ENCODE assay signal across 31 mouse cellular contexts in the genomic region with DNA sequence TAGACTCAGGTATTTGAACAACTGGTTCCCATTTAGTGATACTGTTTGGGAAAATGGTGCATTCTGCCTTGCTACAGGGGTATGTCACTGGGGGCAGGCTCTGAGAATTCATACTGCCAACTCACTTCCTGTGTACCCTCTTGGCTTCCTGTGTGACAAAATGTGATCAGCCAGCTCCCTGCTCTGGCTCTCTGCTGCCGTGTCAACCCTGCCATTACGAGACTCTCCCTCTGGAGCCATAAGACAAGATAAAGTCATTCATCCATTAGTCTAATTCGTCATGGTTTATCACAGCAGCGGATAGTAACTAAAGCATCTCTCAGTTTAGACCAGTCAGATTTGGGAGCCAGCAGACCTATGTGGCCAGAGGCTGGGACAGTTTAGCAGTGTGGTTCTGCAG. TPM values are rescaled to one million over a fixed set of nuclear protein-coding genes. Genes with fewer than 3 reads are reported as not detected.
DNase-seq lines count a peak whose midpoint lies in the region; ATAC-seq and TF ChIP-seq lines count a peak whose summit lies in the region.
"Had no signal": no experiment of that assay in that cellular context is flagged by ENCODE, and none has a peak within 500 bp of the region (broad histone marks: within the 10 kb centered on the region; RNA-seq: fewer than 3 reads in every experiment).

No protein-coding gene starts in this region.

- peak; percentile 53 for DNase-seq in heart, adult 11 months
- no peak for DNase-seq in heart, adult 9 months (ENCODE audit: low spot score in 2 of 2)
- DNase-seq in midbrain, embryonic 11.5 days (ENCODE audit: low spot score, missing footprints), result peak; percentile 84
- no peak for DNase-seq in midbrain, embryonic 14.5 days
- no peak for DNase-seq in stomach, postnatal 0 days (ENCODE audit: low spot score)
- no peak for DNase-seq in ovary, postnatal 14 days (ENCODE audit: low spot score)
- DNase-seq: adrenal gland, adult 8-10 months; adrenal gland, postnatal 25 days; cerebellum, adult 11-12 months; cerebellum, adult 8-10 months; cerebellum, postnatal 10 days; embryo, embryonic 11 days; gastrocnemius, postnatal 10 days; gastrocnemius, postnatal 36 days; heart, adult 18-20 months; heart, postnatal 14 days; heart, postnatal 4 days had no signal

- no peaks in the 10 kb centered on the region for H3K4me1 ChIP-seq in midbrain, embryonic 11.5 days (ENCODE audit: control insufficient read depth, insufficient read depth, low read length)
- H3K4me1 ChIP-seq in midbrain, embryonic 14.5 days (ENCODE audit: control insufficient read depth, insufficient read depth, low read length), result no peaks in the 10 kb centered on the region
- H3K4me1 ChIP-seq in stomach, postnatal 0 days (replicated peaks; ENCODE audit: control insufficient read depth, insufficient read depth), result no peaks in the 10 kb centered on the region
- H3K4me1 ChIP-seq: forebrain, embryonic 10.5 days; heart, embryonic 10.5 days; heart, embryonic 13.5 days had no signal

- no peak for TF ChIP-seq CTCF in stomach, postnatal 0 days (IDR thresholded peaks at IDR 0.05; ENCODE audit: low read depth)

- no peak overlapping the region for H3K9ac ChIP-seq in midbrain, embryonic 11.5 days (ENCODE audit: low read length)
- no peak overlapping the region for H3K9ac ChIP-seq in midbrain, embryonic 14.5 days (replicated peaks; ENCODE audit: low read length)
- H3K9ac ChIP-seq in stomach, postnatal 0 days (ENCODE audit: low read length), result no peak overlapping the region
- H3K9ac ChIP-seq: forebrain, embryonic 13.5 days; heart, embryonic 13.5 days; hindbrain, embryonic 14.5 days had no signal

- H3K27me3 ChIP-seq in midbrain, embryonic 11.5 days (ENCODE audit: control insufficient read depth, insufficient read depth, low read length), result no peaks in the 10 kb centered on the region
- H3K27me3 ChIP-seq in midbrain, embryonic 14.5 days (ENCODE audit: control insufficient read depth, insufficient read depth, low read length), result no peaks in the 10 kb centered on the region
- no peaks in the 10 kb centered on the region for H3K27me3 ChIP-seq in stomach, postnatal 0 days (ENCODE audit: control insufficient read depth, insufficient read depth, low read length)
- H3K27me3 ChIP-seq: forebrain, embryonic 13.5 days; heart, embryonic 13.5 days had no signal

- H3K4me3 ChIP-seq in midbrain, embryonic 11.5 days (ENCODE audit: low read depth, low read length), result no peak overlapping the region
- H3K4me3 ChIP-seq in midbrain, embryonic 14.5 days (replicated peaks; ENCODE audit: low read depth, low read length), result no peak overlapping the region
- no peak overlapping the region for H3K4me3 ChIP-seq in stomach, postnatal 0 days (ENCODE audit: low read depth, low read length)
- H3K4me3 ChIP-seq: forebrain, embryonic 10.5 days; forebrain, embryonic 13.5 days; heart, embryonic 10.5 days; heart, embryonic 13.5 days had no signal

- TF ChIP-seq EP300 in stomach, postnatal 0 days (optimal IDR thresholded peaks at IDR 0.05), result no peak

- no peaks in the 10 kb centered on the region for H3K36me3 ChIP-seq in midbrain, embryonic 11.5 days (ENCODE audit: control insufficient read depth, insufficient read depth, low read length)
- H3K36me3 ChIP-seq in midbrain, embryonic 14.5 days (ENCODE audit: control insufficient read depth, insufficient read depth, low read length), result no peaks in the 10 kb centered on the region
- no peaks in the 10 kb centered on the region for H3K36me3 ChIP-seq in stomach, postnatal 0 days (ENCODE audit: control insufficient read depth, insufficient read depth, low read length)
- H3K36me3 ChIP-seq: forebrain, embryonic 10.5 days; heart, embryonic 10.5 days; heart, embryonic 13.5 days had no signal

- no peak overlapping the region for H3K27ac ChIP-seq in midbrain, embryonic 11.5 days (ENCODE audit: low read depth, low read length)
- H3K27ac ChIP-seq in midbrain, embryonic 14.5 days (replicated peaks; ENCODE audit: low read depth, low read length), result no peak overlapping the region
- no peak overlapping the region for H3K27ac ChIP-seq in stomach, postnatal 0 days (replicated peaks)
- H3K27ac ChIP-seq: forebrain, embryonic 10.5 days; forebrain, embryonic 13.5 days; heart, embryonic 10.5 days; heart, embryonic 13.5 days; hindbrain, embryonic 14.5 days; hindbrain, postnatal 0 days had no signal

- no peak overlapping the region for H3K4me2 ChIP-seq in midbrain, embryonic 11.5 days
- H3K4me2 ChIP-seq in midbrain, embryonic 14.5 days (ENCODE audit: low read length), result no peak overlapping the region
- H3K4me2 ChIP-seq in stomach, postnatal 0 days (replicated peaks; ENCODE audit: low read depth), result no peak overlapping the region
- H3K4me2 ChIP-seq: forebrain, embryonic 13.5 days; heart, embryonic 13.5 days; hindbrain, embryonic 14.5 days had no signal

- ATAC-seq in midbrain, embryonic 11.5 days (ENCODE audit: low FRiP score), result no peak
- ATAC-seq in midbrain, embryonic 14.5 days (ENCODE audit: low FRiP score, low TSS enrichment), result no peak
- ATAC-seq in common myeloid progenitor, adult 5-6 weeks (replicated peaks; ENCODE audit: low read depth, poor library complexity, severe bottlenecking), result peak; percentile 60
- no peak for ATAC-seq in stomach, postnatal 0 days (ENCODE audit: low FRiP score, low TSS enrichment)
- ATAC-seq: activated CD4-positive, CD25-positive, alpha-beta regulatory T cell, adult 4 months; forebrain, embryonic 13.5 days; forebrain, embryonic 16.5 days; hindbrain, postnatal 0 days; inflammation-experienced regulatory T-cells, adult 6 months; intestine, embryonic 16.5 days had no signal

- WGBS in midbrain, embryonic 11.5 days, result 75% methylated on average over 4 of the region's 4 CpGs
- 39% methylated on average over 4 of the region's 4 CpGs for WGBS in midbrain, embryonic 14.5 days
- WGBS in stomach, postnatal 0 days, result 72% methylated on average over 4 of the region's 4 CpGs

- H3K9me3 ChIP-seq in midbrain, embryonic 11.5 days (ENCODE audit: control insufficient read depth, low read length), result no peaks in the 10 kb centered on the region
- no peaks in the 10 kb centered on the region for H3K9me3 ChIP-seq in midbrain, embryonic 14.5 days (ENCODE audit: control insufficient read depth, low read length)
- H3K9me3 ChIP-seq in stomach, postnatal 0 days (ENCODE audit: control insufficient read depth, low read length), result no peaks in the 10 kb centered on the region
- H3K9me3 ChIP-seq: forebrain, embryonic 10.5 days; forebrain, embryonic 13.5 days; heart, embryonic 10.5 days; heart, embryonic 13.5 days had no signal

RNA-seq across cellular contexts. Expression of gene Dtnbp1, which starts 38.2 kb away (rescaled TPM):
- polyA plus RNA-seq in midbrain, embryonic 11.5 days (2014; fragmentation: Nextera tagmentation; extraction: Ambion mirVana), result 68.9 and 69.5 TPM in 2 replicates
- 131 and 149 TPM in 2 replicates for polyA plus RNA-seq in midbrain, embryonic 14.5 days (2014; fragmentation: Nextera tagmentation; extraction: Ambion mirVana)
- 91.8 and 109 TPM in 2 replicates for total RNA-seq in common myeloid progenitor, adult 5-6 weeks (2017)
- polyA plus RNA-seq in stomach, postnatal 0 days (2015; fragmentation: Nextera tagmentation; extraction: Ambion mirVana), result 47.7 and 52.6 TPM in 2 replicates

RNA-seq across cellular contexts. Expression of gene Gm9817, which starts 38.3 kb away (rescaled TPM):
- 0.14 TPM in 1 of 2 replicates, not detected in the other for polyA plus RNA-seq in midbrain, embryonic 11.5 days (2014; fragmentation: Nextera tagmentation; extraction: Ambion mirVana)
- not detected in 2 replicates for polyA plus RNA-seq in midbrain, embryonic 14.5 days (2014; fragmentation: Nextera tagmentation; extraction: Ambion mirVana)
- total RNA-seq in common myeloid progenitor, adult 5-6 weeks (2017), result not detected in 2 replicates
- 0.05 and 0.08 TPM in 2 replicates for polyA plus RNA-seq in stomach, postnatal 0 days (2015; fragmentation: Nextera tagmentation; extraction: Ambion mirVana)
- total RNA-seq: heart, postnatal 14 days; MEL had no signal
- polyA plus RNA-seq: embryonic facial prominence, embryonic 11.5 days; forebrain, embryonic 10.5 days; forebrain, embryonic 13.5 days; forebrain, embryonic 16.5 days; heart, embryonic 10.5 days; hindbrain, embryonic 11.5 days; hindbrain, embryonic 14.5 days; intestine, embryonic 16.5 days had no signal

Comparison
In these comparisons a context has a peak if more than half of its experiments do, and no peak if none do; other contexts are left out.
1. DNase-seq: peak in heart, adult 11 months (single experiment) and midbrain, embryonic 11.5 days (single experiment); none in heart, adult 9 months (0 of 2), midbrain, embryonic 14.5 days (single experiment), stomach, postnatal 0 days (single experiment) and ovary, postnatal 14 days (single experiment).